Mouse (Mus musculus): Measurements from ENCODE around the gene Msrb3. TPM values are rescaled to one million over a fixed set of nuclear protein-coding genes. Genes with fewer than 3 reads are reported as not detected.

The Msrb3 gene
- polyA plus RNA-seq (2016; fragmentation: Nextera tagmentation; extraction: Ambion mirVana) = 9.2 and 10.3 TPM in 2 replicates

DNA sequence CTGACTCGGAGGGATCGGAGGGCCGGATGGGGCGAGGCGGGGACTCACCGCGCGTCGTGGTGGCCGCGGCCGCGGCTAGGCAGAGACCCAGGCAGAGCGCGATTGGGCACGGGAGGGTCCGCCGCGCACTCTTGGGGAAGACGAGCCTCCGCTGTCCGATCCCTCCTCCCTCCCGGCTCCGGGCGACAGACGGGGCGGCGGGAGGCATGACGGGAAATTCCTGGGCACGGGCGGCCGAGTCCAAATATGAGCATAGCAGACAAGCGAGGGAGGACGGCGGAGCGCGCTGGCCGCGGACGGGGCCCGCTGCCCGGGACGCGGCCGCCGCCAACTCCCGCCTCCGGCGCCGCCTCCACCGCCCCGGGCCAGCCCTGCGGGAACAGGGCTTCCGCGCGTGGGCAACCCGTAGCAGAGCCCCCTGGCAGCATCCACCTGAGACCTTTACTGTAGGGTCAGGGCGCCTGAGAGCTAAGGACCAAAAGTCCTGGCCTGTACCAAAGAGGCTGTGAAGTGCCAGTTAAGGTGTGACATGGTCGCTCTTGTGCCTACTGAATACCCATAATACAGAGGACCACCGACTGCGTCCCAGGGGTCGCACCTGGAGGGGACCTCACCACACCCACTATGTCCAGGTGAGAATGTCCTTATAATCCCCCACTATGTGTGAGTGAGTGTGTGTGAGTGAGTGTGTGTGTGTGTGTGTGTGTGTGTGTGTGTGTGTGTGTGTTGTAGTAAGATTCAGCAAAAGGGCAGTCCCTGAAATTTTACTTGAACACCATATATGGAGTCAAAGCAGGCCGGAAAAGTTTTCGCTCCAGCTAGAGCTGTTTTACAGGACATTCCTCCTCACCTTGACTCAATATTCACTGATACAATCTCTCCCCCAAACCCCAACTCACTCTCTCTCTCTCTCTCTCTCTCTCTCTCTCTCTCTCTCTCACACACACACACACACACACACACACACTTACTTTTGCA is at the start of gene Msrb3:
Msrb3 (minus strand) TSS at position 317 of the 978 bp plus-strand sequence.
- Histone ChIP-seq H3K27ac (peak within 1 kb of the TSS; percentile 17), H3K27me3 (no peaks in the 10 kb centered on the region)

DNA sequence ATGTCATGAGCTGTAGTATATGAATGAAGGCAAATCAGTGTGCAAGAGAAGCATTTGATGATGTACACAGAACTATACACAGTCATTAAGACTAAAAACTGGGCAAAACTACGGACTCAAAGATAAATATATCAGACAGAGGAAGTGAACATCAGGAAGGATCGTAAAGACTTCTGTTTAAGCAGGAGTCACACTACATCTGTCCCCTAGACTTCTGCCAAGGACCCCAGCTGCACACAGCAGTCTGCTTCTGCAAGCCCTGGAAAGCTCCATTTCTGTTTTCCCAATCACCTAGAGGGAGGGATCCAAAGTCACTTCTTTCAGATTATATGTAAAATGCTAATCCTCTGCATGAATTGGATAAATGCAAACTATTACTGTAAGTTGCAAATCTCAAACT is 49.6 kb upstream of the Msrb3 start:
- peaks cover 2% of the 10 kb centered on the region; the same call in 1 of the 2 replicates for H3K4me1 ChIP-seq
- 93% methylated on average over 2 of the region's 2 CpGs for WGBS
- no peak overlapping the region for H3K4me2 ChIP-seq (replicated peaks)
- no peak overlapping the region for H3K27ac ChIP-seq
- H3K36me3 ChIP-seq = peaks cover 6% of the 10 kb centered on the region
- H3K27me3 ChIP-seq = no peaks in the 10 kb centered on the region
- H3K9me3 ChIP-seq = no peaks in the 10 kb centered on the region
- no peak overlapping the region for H3K9ac ChIP-seq
- no peak overlapping the region for H3K4me3 ChIP-seq
- ATAC-seq (ENCODE audit: insufficient number of reproducible peaks, insufficient read depth, low FRiP score, low TSS enrichment) = no peak

More for the DNA sequence above, at the start of gene Msrb3:
- Histone ChIP-seq H3K9me3 (no peaks in the 10 kb centered on the region), H3K36me3 (no peaks in the 10 kb centered on the region), H3K4me2 (replicated peaks) (peak within 1 kb of the TSS; percentile 88), H3K9ac (peak within 1 kb of the TSS; percentile 78), H3K4me1 (peaks cover 21% of the 10 kb centered on the region), H3K4me3 (peak within 1 kb of the TSS; percentile 74)
- WGBS = 2% methylated on average over 53 of the region's 64 CpGs
- peak; percentile 73 for ATAC-seq (ENCODE audit: insufficient number of reproducible peaks, insufficient read depth, low FRiP score, low TSS enrichment)

DNA sequence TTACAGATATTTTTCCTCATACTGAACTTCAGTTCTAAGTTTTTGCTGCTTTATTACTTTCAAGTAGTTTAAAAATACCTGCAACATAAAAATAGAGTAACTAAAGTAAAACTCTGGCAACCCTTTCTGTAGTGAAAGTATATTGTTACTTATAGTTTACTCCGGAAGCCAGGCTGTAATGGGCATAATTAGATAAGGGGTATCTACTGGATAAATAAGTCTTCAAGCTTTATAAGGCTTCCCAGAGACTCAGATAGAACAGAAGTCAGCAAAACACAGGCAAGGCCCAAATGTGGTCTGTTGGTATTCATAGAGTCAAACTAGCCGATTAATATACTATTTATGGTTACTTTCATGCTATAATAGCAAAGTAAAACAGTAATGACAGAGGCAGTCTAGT is 48.9 kb upstream of the Msrb3 start:
- H3K27ac ChIP-seq = no peak overlapping the region
- WGBS = 89% methylated on average over 2 of the region's 2 CpGs
- H3K9ac ChIP-seq = no peak overlapping the region
- ATAC-seq (ENCODE audit: insufficient number of reproducible peaks, insufficient read depth, low FRiP score, low TSS enrichment) = no peak
- no peaks in the 10 kb centered on the region for H3K27me3 ChIP-seq
- no peak overlapping the region for H3K4me2 ChIP-seq (replicated peaks)
- H3K9me3 ChIP-seq = no peaks in the 10 kb centered on the region
- H3K4me1 ChIP-seq = no peaks in the 10 kb centered on the region; the same call in 1 of the 2 replicates
- H3K4me3 ChIP-seq = no peak overlapping the region
- peaks cover 6% of the 10 kb centered on the region for H3K36me3 ChIP-seq

DNA sequence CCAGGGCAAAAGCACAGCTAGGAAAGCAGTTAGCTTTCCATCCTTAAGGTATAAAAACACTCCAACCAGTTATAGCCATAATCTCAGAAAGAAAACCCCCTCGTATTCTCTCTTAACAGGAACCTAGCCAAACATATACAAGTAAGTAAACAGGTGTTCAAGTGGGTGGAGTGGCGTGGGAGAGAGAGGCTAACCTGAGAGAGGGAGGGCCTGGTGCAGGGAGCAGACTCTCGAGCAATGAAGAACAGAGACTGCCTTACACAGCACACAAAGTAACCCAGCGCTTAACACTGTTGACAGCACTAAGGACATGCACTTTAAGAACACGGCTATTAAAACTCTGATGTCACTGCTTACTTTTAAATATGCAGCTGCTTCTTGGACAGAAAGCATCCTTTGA is 47.9 kb upstream of the Msrb3 start:
- Histone ChIP-seq H3K27me3 (no peaks in the 10 kb centered on the region), H3K4me3 (no peak overlapping the region), H3K27ac (no peak overlapping the region), H3K9ac (no peak overlapping the region), H3K36me3 (peaks cover 6% of the 10 kb centered on the region), H3K4me1 (no peaks in the 10 kb centered on the region; the same call in 1 of the 2 replicates), H3K4me2 (replicated peaks) (no peak overlapping the region), H3K9me3 (no peaks in the 10 kb centered on the region)
- no peak for ATAC-seq (ENCODE audit: insufficient number of reproducible peaks, insufficient read depth, low FRiP score, low TSS enrichment)
- 86% methylated on average over 5 of the region's 5 CpGs for WGBS

DNA sequence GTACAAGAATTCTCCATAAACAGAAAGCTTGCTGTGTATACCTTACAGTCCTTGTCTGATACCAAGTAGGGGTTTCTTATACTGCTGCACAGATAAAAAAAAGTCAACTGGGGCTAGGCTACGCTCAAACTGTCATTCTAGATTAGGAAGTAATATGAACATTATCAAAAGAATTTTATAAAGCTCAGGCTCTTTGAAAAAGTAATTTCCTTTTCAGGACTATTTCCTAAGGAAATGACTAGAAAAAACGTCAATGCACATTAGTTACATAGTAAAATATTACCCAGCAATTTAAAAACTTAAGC is 40.0 kb upstream of the Msrb3 start:
- no peaks in the 10 kb centered on the region for H3K27me3 ChIP-seq
- ATAC-seq (ENCODE audit: insufficient number of reproducible peaks, insufficient read depth, low FRiP score, low TSS enrichment) = no peak
- H3K27ac ChIP-seq = no peak overlapping the region
- no peaks in the 10 kb centered on the region for H3K36me3 ChIP-seq
- no peaks in the 10 kb centered on the region for H3K4me1 ChIP-seq
- 82% methylated on average over 2 of the region's 2 CpGs for WGBS
- no peaks in the 10 kb centered on the region for H3K9me3 ChIP-seq
- H3K4me3 ChIP-seq = no peak overlapping the region
- H3K4me2 ChIP-seq (replicated peaks) = no peak overlapping the region
- no peak overlapping the region for H3K9ac ChIP-seq

DNA sequence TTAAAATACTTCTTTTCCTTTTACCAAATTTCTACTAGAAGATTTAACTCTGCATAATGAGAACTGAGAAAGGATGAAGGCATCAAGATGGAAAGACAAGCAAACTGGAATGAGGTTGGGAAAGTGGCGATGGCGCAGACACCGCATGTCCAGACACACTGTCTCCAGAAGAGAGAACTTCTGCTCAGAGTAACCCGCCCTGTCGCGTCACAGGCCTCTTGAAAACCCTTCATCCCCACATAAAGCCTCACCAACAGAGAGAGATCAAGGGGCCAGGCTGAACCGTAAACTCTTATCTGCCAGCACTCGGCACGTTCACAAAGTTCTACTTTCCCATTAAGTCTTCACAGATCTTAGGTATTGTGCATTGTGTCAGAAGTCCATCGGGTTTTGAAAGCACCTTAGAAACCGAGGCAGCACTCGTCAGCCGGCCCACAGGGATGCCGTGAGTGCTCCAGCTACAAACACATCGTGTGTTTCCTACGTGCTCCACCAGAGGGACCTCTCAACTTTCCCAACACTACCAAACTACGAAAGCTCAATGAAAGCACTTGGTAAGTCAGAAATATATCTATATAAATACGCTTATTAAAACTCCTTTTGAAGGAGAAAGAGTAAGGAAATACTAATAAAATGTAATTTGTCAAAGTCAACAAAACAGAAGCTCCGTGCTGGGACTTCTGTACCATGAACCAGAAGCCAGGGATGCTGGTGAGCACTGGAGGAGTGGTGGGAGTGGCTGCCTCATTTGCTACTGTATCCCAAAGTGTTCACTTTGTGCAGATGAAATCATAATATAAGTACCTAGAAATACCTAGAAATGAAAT is 39.4 kb upstream of the Msrb3 start:
- Histone ChIP-seq H3K9me3 (no peaks in the 10 kb centered on the region), H3K27me3 (no peaks in the 10 kb centered on the region), H3K4me2 (replicated peaks) (no peak overlapping the region), H3K9ac (no peak overlapping the region), H3K4me1 (no peaks in the 10 kb centered on the region), H3K27ac (no peak overlapping the region), H3K36me3 (no peaks in the 10 kb centered on the region), H3K4me3 (no peak overlapping the region)
- no peak for ATAC-seq (ENCODE audit: insufficient number of reproducible peaks, insufficient read depth, low FRiP score, low TSS enrichment)
- WGBS = 55% methylated on average over 19 of the region's 19 CpGs

DNA sequence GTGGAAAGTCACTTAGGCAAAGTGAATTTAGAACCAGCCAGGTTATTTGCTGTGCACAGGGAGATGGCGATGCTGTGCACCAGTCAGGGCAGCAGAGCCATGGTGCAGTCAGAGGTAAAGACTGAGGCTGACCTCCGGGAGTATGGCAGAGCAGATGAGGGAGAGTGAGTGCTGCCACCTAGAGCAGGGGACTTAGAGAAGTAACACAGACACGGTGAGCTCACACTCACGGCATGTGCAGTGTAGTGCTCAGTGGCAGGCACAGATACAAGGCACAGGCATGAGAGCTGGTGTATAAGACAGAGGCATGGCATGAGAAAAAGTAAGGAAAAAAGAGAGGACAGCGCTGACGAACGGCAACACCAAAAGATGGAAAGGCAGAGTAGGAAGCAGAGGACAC is 30.6 kb upstream of the Msrb3 start:
- peaks cover 35% of the 10 kb centered on the region for H3K36me3 ChIP-seq

DNA sequence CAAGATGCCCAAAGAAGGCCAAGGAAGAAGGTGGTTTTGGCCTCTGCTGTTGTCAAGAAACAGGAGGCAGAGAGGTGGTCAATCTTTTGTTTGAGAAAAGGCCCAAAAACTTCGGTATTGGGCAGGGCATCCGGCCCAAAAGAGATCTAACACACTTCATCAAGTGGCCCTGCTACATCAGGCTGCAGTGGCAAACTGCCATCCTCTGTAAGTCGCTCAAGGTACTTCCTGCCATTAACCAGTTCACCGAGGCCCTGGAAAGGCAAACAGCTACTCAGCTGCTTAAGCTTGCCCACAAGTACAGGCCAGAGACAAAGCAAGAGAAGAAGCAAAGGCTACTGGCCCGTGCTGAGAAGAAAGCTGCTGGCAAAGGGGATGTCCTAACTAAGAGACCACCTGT is 29.3 kb upstream of the Msrb3 start:
- Histone ChIP-seq H3K27ac (no peak overlapping the region), H3K9ac (no peak overlapping the region), H3K9me3 (no peaks in the 10 kb centered on the region), H3K4me2 (replicated peaks) (no peak overlapping the region), H3K27me3 (no peaks in the 10 kb centered on the region), H3K4me1 (no peaks in the 10 kb centered on the region), H3K36me3 (peaks cover 34% of the 10 kb centered on the region), H3K4me3 (no peak overlapping the region)
- no peak for ATAC-seq (ENCODE audit: insufficient number of reproducible peaks, insufficient read depth, low FRiP score, low TSS enrichment)
- 88% methylated on average over 5 of the region's 5 CpGs for WGBS

More for the DNA sequence above, 30.6 kb upstream of the Msrb3 start:
- WGBS = 76% methylated on average over 7 of the region's 7 CpGs
- Histone ChIP-seq H3K9ac (no peak overlapping the region), H3K4me1 (no peaks in the 10 kb centered on the region), H3K4me2 (replicated peaks) (no peak overlapping the region), H3K27ac (no peak overlapping the region), H3K4me3 (no peak overlapping the region), H3K9me3 (no peaks in the 10 kb centered on the region), H3K27me3 (no peaks in the 10 kb centered on the region)
- ATAC-seq (ENCODE audit: insufficient number of reproducible peaks, insufficient read depth, low FRiP score, low TSS enrichment) = no peak

DNA sequence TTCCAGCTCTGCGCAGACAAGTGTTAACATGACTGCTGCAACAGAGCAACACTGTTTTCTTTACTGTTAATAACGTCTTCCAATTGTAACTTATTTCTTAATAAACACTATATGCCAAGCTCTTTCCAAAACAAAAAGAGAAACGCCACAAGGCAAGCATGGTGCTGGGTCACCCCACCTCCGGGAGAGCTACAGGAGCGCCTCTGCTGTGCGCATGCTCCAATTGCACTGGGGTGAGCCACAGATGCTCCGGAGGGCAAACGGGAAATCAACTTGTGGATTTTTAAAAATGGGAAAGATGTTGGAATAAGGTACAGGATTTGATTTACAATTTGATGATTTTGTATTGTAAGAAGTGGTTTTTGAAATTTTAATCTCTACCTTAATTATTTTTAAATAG is 27.3 kb upstream of the Msrb3 start:
- H3K4me2 ChIP-seq (replicated peaks) = no peak overlapping the region
- no peak overlapping the region for H3K9ac ChIP-seq
- H3K36me3 ChIP-seq = peaks cover 24% of the 10 kb centered on the region
- no peaks in the 10 kb centered on the region for H3K27me3 ChIP-seq
- WGBS = 87% methylated on average over 8 of the region's 8 CpGs
- no peaks in the 10 kb centered on the region for H3K4me1 ChIP-seq
- no peak overlapping the region for H3K4me3 ChIP-seq
- H3K9me3 ChIP-seq = no peaks in the 10 kb centered on the region
- H3K27ac ChIP-seq = no peak overlapping the region
- no peak for ATAC-seq (ENCODE audit: insufficient number of reproducible peaks, insufficient read depth, low FRiP score, low TSS enrichment)

DNA sequence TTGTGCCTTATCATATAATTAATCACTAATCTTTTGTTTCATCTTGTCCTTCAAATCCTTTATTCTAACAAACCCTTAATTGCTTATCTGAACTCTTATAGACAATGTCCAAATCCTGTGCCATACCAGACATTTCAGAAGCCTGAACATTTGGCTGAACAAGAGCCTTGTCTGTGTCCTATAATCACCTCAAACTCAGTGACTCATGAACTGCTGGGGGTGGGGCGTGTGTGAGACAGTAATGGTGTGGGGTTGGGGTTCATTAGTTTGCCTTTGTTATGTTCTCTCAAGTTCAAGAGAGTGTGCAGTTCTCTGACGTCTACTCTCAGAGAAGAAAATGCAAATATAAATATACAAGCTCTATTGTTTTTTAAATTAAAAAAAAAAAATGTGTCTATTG is 22.6 kb upstream of the Msrb3 start:
- 74% methylated on average over 2 of the region's 2 CpGs for WGBS
- ATAC-seq (ENCODE audit: insufficient number of reproducible peaks, insufficient read depth, low FRiP score, low TSS enrichment) = no peak
- H3K27me3 ChIP-seq = no peaks in the 10 kb centered on the region
- H3K4me2 ChIP-seq (replicated peaks) = no peak overlapping the region
- peaks cover 14% of the 10 kb centered on the region for H3K36me3 ChIP-seq
- H3K4me3 ChIP-seq = no peak overlapping the region
- no peaks in the 10 kb centered on the region for H3K9me3 ChIP-seq
- no peak overlapping the region for H3K9ac ChIP-seq
- no peak overlapping the region for H3K27ac ChIP-seq
- no peaks in the 10 kb centered on the region for H3K4me1 ChIP-seq

DNA sequence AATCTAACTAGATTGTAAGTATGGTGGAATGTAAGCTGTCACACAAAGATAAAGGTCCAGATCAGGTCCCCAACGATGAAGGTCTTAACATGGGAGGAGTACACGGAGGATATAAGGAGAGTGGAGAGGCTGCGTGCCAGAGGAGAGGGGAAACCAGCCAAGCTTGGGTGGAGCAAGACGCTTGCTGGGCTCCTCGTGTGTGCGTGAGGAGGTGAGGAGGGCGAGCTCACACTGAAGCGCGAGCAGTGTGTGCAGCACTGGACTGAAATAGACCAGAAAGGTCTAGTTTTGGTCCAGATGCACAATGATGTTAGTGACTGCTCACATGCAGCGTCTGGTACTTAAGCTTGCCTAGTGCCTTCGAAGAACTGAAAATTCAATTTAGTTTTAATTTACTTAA is 21.7 kb upstream of the Msrb3 start:
- no peak overlapping the region for H3K4me3 ChIP-seq
- H3K9ac ChIP-seq = no peak overlapping the region
- 85% methylated on average over 11 of the region's 11 CpGs for WGBS
- no peaks in the 10 kb centered on the region for H3K9me3 ChIP-seq
- no peak overlapping the region for H3K27ac ChIP-seq
- H3K36me3 ChIP-seq = peaks cover 8% of the 10 kb centered on the region
- no peak overlapping the region for H3K4me2 ChIP-seq (replicated peaks)
- no peak for ATAC-seq (ENCODE audit: insufficient number of reproducible peaks, insufficient read depth, low FRiP score, low TSS enrichment)
- no peaks in the 10 kb centered on the region for H3K27me3 ChIP-seq
- H3K4me1 ChIP-seq = no peaks in the 10 kb centered on the region

DNA sequence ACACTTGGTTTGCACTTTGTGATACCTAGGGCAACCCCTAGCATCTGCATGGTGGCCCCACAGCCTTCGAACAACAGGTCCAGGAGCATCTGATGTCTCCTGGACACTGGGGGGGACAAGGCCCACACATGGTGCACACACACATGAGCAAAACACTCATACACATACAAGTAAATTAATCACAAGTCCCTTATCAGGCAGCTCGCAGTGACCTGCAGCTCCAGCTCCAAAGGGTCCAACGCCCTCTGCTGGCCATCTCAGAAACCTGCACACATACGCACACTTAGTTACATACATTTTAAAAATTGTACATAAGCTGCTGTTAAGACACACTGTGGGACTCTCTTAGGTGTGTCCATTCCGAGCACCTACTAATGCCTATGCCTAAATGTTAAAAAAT is 17.3 kb upstream of the Msrb3 start:
- H3K4me3 ChIP-seq = no peak overlapping the region
- no peaks in the 10 kb centered on the region for H3K9me3 ChIP-seq
- no peak for ATAC-seq (ENCODE audit: insufficient number of reproducible peaks, insufficient read depth, low FRiP score, low TSS enrichment)
- no peak overlapping the region for H3K27ac ChIP-seq
- H3K9ac ChIP-seq = no peak overlapping the region
- no peaks in the 10 kb centered on the region; the same call in 1 of the 2 replicates for H3K4me1 ChIP-seq
- H3K27me3 ChIP-seq = no peaks in the 10 kb centered on the region
- no peaks in the 10 kb centered on the region; the same call in 1 of the 2 replicates for H3K36me3 ChIP-seq
- WGBS = 88% methylated on average over 5 of the region's 5 CpGs
- H3K4me2 ChIP-seq (replicated peaks) = no peak overlapping the region

All from embryonic facial prominence, embryonic 12.5 days (tissue).